Mouse (Mus musculus): ENCODE results near the gene Them7. TPM values are rescaled to one million over a fixed set of nuclear protein-coding genes. Genes with fewer than 3 reads are reported as not detected.
A peak's percentile ranks its signal among the peaks of the same experiment; 100 is the strongest.

Gene Them7
- polyA plus RNA-seq, 1 experiment from 2014 or later = not detected

DNA sequence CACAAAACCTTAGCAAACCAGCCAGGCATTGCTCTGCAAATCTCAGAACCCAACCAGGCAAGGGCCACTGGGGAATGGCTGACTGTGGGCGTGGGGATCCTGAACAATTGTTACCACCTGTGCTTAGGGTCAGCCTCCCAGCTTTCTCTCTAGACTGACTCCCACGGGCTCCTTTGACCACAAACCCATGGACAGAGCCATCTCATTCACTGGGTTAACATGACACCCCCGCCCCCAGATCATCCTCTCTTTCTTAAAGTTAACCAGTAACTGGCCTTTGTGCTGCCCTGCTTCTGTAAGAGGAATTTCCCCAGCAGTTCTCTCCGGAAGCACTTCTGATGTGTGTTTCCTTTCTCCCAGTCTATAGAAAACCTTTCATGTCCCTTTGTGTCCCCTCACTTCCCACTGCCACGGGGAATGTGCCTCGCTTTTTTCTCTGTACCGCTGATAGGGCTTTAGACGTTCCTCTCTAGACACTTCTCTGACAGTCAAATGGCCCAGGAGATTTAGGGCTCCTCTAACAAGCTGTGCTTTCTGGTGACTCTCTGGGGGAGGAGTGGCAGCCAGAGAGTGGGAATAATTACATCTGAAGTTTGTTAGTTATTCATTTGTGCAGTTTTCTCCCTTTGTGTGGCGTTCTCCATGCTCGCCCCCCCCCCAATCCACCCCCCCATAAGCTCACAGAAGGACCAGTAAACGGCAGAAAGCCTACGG, 112.4 kb downstream of the Them7 start:
- Histone ChIP-seq H3K4me2 (ENCODE audit: low read length) (no peak overlapping the region), H3K27me3 (replicated peaks; ENCODE audit: control insufficient read depth, insufficient read depth, low read length) (peaks cover 4% of the 10 kb centered on the region; the same call in 1 of the 2 replicates), H3K4me3 (replicated peaks; ENCODE audit: low read length) (no peak overlapping the region), H3K9ac (replicated peaks; ENCODE audit: low read depth, low read length) (no peak overlapping the region), H3K36me3 (ENCODE audit: control insufficient read depth, insufficient read depth) (no peaks in the 10 kb centered on the region), H3K9me3 (ENCODE audit: control insufficient read depth, low read length) (no peaks in the 10 kb centered on the region), H3K4me1 (replicated peaks; ENCODE audit: control insufficient read depth, insufficient read depth, low read length) (peaks cover 15% of the 10 kb centered on the region), H3K27ac (ENCODE audit: low read length) (no peak overlapping the region)
- ATAC-seq = no peak
- 21% methylated on average over 12 of the region's 12 CpGs for WGBS

GRCm38 (mm10) chr2:105337171-105337875, 113.2 kb downstream of the Them7 start:
- no peak overlapping the region for H3K9ac ChIP-seq (replicated peaks; ENCODE audit: low read depth, low read length)
- H3K4me3 ChIP-seq (replicated peaks; ENCODE audit: low read length) = no peak overlapping the region
- ATAC-seq = peak; percentile 64
- peaks cover 15% of the 10 kb centered on the region for H3K4me1 ChIP-seq (replicated peaks; ENCODE audit: control insufficient read depth, insufficient read depth, low read length)
- H3K27me3 ChIP-seq (replicated peaks; ENCODE audit: control insufficient read depth, insufficient read depth, low read length) = peaks cover 4% of the 10 kb centered on the region; the same call in 1 of the 2 replicates
- H3K4me2 ChIP-seq (ENCODE audit: low read length) = no peak overlapping the region
- no peaks in the 10 kb centered on the region for H3K36me3 ChIP-seq (ENCODE audit: control insufficient read depth, insufficient read depth)
- no peaks in the 10 kb centered on the region for H3K9me3 ChIP-seq (ENCODE audit: control insufficient read depth, low read length)
- H3K27ac ChIP-seq (ENCODE audit: low read length) = no peak overlapping the region
- WGBS = 22% methylated on average over 8 of the region's 8 CpGs

DNA sequence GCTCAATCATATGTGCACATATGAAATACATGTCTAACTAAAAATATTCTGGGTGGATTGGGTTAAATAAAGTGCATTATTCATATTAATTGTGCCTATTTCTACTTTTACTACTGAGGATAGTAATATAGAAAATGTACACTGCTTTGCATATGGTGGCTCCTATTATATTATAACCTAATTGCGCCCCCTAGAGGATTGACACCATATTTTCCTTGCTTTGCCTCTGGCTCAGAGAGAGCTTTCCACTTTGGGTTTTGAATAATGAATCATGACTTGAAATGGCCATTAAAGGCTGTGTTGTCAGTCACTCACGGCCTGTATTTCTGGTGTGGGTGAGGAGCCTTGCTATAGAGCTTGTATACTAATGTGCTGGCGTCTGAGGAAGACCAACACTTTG, 115.9 kb downstream of the Them7 start:
- Histone ChIP-seq H3K27ac (ENCODE audit: low read length) (no peak overlapping the region), H3K4me3 (replicated peaks; ENCODE audit: low read length) (no peak overlapping the region), H3K4me1 (replicated peaks; ENCODE audit: control insufficient read depth, insufficient read depth, low read length) (peaks cover 10% of the 10 kb centered on the region), H3K9me3 (ENCODE audit: control insufficient read depth, low read length) (no peaks in the 10 kb centered on the region), H3K36me3 (ENCODE audit: control insufficient read depth, insufficient read depth) (no peaks in the 10 kb centered on the region), H3K9ac (replicated peaks; ENCODE audit: low read depth, low read length) (no peak overlapping the region), H3K27me3 (replicated peaks; ENCODE audit: control insufficient read depth, insufficient read depth, low read length) (peaks cover 4% of the 10 kb centered on the region; the same call in 1 of the 2 replicates), H3K4me2 (ENCODE audit: low read length) (no peak overlapping the region)
- 57% methylated on average over 3 of the region's 3 CpGs for WGBS
- ATAC-seq = no peak

- no peaks in the 10 kb centered on the region for H3K27me3 ChIP-seq (replicated peaks; ENCODE audit: control insufficient read depth, insufficient read depth, low read length)
- H3K4me1 ChIP-seq (replicated peaks; ENCODE audit: control insufficient read depth, insufficient read depth, low read length) = no peaks in the 10 kb centered on the region
- H3K4me2 ChIP-seq (ENCODE audit: low read length) = no peak overlapping the region
- H3K36me3 ChIP-seq (ENCODE audit: control insufficient read depth, insufficient read depth) = no peaks in the 10 kb centered on the region
- H3K27ac ChIP-seq (ENCODE audit: low read length) = no peak overlapping the region
- WGBS = 35% methylated on average over 6 of the region's 6 CpGs
- no peak for ATAC-seq
- H3K9ac ChIP-seq (replicated peaks; ENCODE audit: low read depth, low read length) = no peak overlapping the region
- H3K4me3 ChIP-seq (replicated peaks; ENCODE audit: low read length) = no peak overlapping the region
- 0 out of 2 replicates have a peak, but pooled peaks cover 2% of the 10 kb centered on the region for H3K9me3 ChIP-seq (ENCODE audit: control insufficient read depth, low read length)
These were observed 124.8 kb downstream of the Them7 start for GRCm38 (mm10) chr2:105348886-105349285.

- H3K9ac ChIP-seq (replicated peaks; ENCODE audit: low read depth, low read length) = no peak overlapping the region
- H3K27ac ChIP-seq (ENCODE audit: low read length) = no peak overlapping the region
- H3K36me3 ChIP-seq (ENCODE audit: control insufficient read depth, insufficient read depth) = no peaks in the 10 kb centered on the region
These were observed 132.7 kb downstream of the Them7 start for GRCm38 (mm10) chr2:105356791-105357190.

DNA sequence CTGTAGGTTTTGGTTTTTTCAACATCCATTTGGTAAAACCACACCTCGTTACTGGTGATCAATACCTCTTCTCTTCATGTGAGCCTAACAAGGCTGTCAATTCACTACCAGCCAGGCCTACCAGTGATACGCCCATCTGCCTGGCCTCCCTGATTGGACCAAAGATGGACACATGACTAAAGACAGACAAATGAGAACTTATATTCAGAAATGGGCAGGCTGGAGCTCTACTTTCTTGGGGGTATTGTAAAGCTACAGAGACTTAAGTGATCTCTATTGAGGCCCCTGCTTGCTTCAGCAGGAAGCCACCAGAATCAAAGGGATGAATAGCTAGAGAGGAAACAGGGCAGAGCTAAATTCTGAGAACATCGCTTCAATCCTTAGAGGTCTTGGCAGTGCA, 133.9 kb downstream of the Them7 start:
- Histone ChIP-seq H3K9me3 (ENCODE audit: control insufficient read depth, low read length) (no peaks in the 10 kb centered on the region), H3K4me1 (replicated peaks; ENCODE audit: control insufficient read depth, insufficient read depth, low read length) (no peaks in the 10 kb centered on the region), H3K4me3 (replicated peaks; ENCODE audit: low read length) (no peak overlapping the region), H3K27me3 (replicated peaks; ENCODE audit: control insufficient read depth, insufficient read depth, low read length) (no peaks in the 10 kb centered on the region), H3K9ac (replicated peaks; ENCODE audit: low read depth, low read length) (no peak overlapping the region), H3K4me2 (ENCODE audit: low read length) (no peak overlapping the region), H3K36me3 (ENCODE audit: control insufficient read depth, insufficient read depth) (no peaks in the 10 kb centered on the region), H3K27ac (ENCODE audit: low read length) (no peak overlapping the region)
- WGBS = 83% methylated on average over 3 of the region's 3 CpGs
- ATAC-seq = no peak

More at GRCm38 (mm10) chr2:105356791-105357190, 132.7 kb downstream of the Them7 start:
- Histone ChIP-seq H3K4me1 (replicated peaks; ENCODE audit: control insufficient read depth, insufficient read depth, low read length) (no peaks in the 10 kb centered on the region), H3K4me3 (replicated peaks; ENCODE audit: low read length) (no peak overlapping the region), H3K4me2 (ENCODE audit: low read length) (no peak overlapping the region), H3K27me3 (replicated peaks; ENCODE audit: control insufficient read depth, insufficient read depth, low read length) (no peaks in the 10 kb centered on the region), H3K9me3 (ENCODE audit: control insufficient read depth, low read length) (no peaks in the 10 kb centered on the region)
- ATAC-seq = no peak
- WGBS = 79% methylated on average over 5 of the region's 5 CpGs

- 48% methylated on average over 4 of the region's 4 CpGs for WGBS
- Histone ChIP-seq H3K4me2 (ENCODE audit: low read length) (no peak overlapping the region), H3K4me3 (replicated peaks; ENCODE audit: low read length) (no peak overlapping the region), H3K9ac (replicated peaks; ENCODE audit: low read depth, low read length) (no peak overlapping the region), H3K9me3 (ENCODE audit: control insufficient read depth, low read length) (no peaks in the 10 kb centered on the region), H3K36me3 (ENCODE audit: control insufficient read depth, insufficient read depth) (no peaks in the 10 kb centered on the region), H3K27me3 (replicated peaks; ENCODE audit: control insufficient read depth, insufficient read depth, low read length) (no peaks in the 10 kb centered on the region), H3K27ac (ENCODE audit: low read length) (no peak overlapping the region), H3K4me1 (replicated peaks; ENCODE audit: control insufficient read depth, insufficient read depth, low read length) (peaks cover 10% of the 10 kb centered on the region)
- no peak for ATAC-seq
These were observed 143.5 kb downstream of the Them7 start for GRCm38 (mm10) chr2:105367623-105368022.

- Histone ChIP-seq H3K9ac (replicated peaks; ENCODE audit: low read depth, low read length) (no peak overlapping the region), H3K4me1 (replicated peaks; ENCODE audit: control insufficient read depth, insufficient read depth, low read length) (peaks cover 10% of the 10 kb centered on the region)
- 9% methylated on average over 10 of the region's 10 CpGs for WGBS
These were observed 146.1 kb downstream of the Them7 start for GRCm38 (mm10) chr2:105370240-105370639.

DNA sequence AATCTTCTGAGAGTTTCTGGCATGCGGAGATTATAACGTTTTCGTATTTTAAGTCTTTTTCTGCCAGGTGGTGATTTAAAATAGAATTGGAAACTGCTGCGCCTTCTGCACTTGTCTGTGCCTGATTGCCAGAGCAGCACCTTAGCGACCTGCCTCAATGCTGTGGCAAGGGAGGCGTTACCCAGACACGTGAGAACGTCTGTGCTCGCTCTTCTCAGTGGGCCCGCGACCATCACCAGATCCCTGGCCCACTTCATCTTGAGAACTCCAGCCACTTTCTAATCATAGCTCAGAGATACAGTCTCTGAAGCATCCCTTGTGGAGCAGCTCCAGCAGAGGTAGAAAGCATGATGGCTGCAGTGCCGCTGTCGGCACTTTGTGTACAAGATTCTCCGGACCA, 146.6 kb downstream of the Them7 start:
- Histone ChIP-seq H3K9me3 (ENCODE audit: control insufficient read depth, low read length) (no peaks in the 10 kb centered on the region), H3K9ac (replicated peaks; ENCODE audit: low read depth, low read length) (0 out of 2 replicates have a peak overlapping the region, but pooled peaks have one; percentile 41), H3K27ac (ENCODE audit: low read length) (no peak overlapping the region), H3K27me3 (replicated peaks; ENCODE audit: control insufficient read depth, insufficient read depth, low read length) (no peaks in the 10 kb centered on the region), H3K36me3 (ENCODE audit: control insufficient read depth, insufficient read depth) (no peaks in the 10 kb centered on the region), H3K4me2 (ENCODE audit: low read length) (peak overlapping the region; percentile 51), H3K4me1 (replicated peaks; ENCODE audit: control insufficient read depth, insufficient read depth, low read length) (peaks cover 10% of the 10 kb centered on the region), H3K4me3 (replicated peaks; ENCODE audit: low read length) (peak overlapping the region; percentile 20)
- WGBS = 27% methylated on average over 14 of the region's 14 CpGs
- ATAC-seq = peak; percentile 66

More at GRCm38 (mm10) chr2:105370240-105370639, 146.1 kb downstream of the Them7 start:
- no peaks in the 10 kb centered on the region for H3K36me3 ChIP-seq (ENCODE audit: control insufficient read depth, insufficient read depth)
- H3K27me3 ChIP-seq (replicated peaks; ENCODE audit: control insufficient read depth, insufficient read depth, low read length) = no peaks in the 10 kb centered on the region
- H3K4me2 ChIP-seq (ENCODE audit: low read length) = peak overlapping the region; percentile 51
- no peak overlapping the region for H3K27ac ChIP-seq (ENCODE audit: low read length)
- H3K4me3 ChIP-seq (replicated peaks; ENCODE audit: low read length) = peak overlapping the region; percentile 28
- no peaks in the 10 kb centered on the region for H3K9me3 ChIP-seq (ENCODE audit: control insufficient read depth, low read length)
- ATAC-seq = peak; percentile 30; the same call in 1 of the 2 replicates
